Mouse (Mus musculus) spleen, adult 2 months (tissue): ENCODE data around the gene Tm9sf2.

Experiments used
- CTCF ChIP-seq: fragments of 200-500 bp; IDR thresholded peaks from 2 replicates; pipeline ENCODE4 v1.5.1; 2011; ENCODE audit warnings: mild to moderate bottlenecking, inconsistent platforms; ENCODE audit not compliant: insufficient read depth, insufficient read length, insufficient replicate concordance; ENCODE audit errors: extremely low read depth
- POLR2A ChIP-seq: fragments of 200-500 bp; IDR thresholded peaks from 2 replicates; pipeline ENCODE4 v1.6.1; 2011; ENCODE audit warnings: low read depth, low read length, inconsistent platforms

- no peak for TF ChIP-seq CTCF
- no peak for TF ChIP-seq POLR2A
Observed at GRCm38 (mm10) chr14:122183974-122184373, 77.1 kb downstream of the Tm9sf2 start.
